Mouse (Mus musculus): ENCODE measurements around the gene Shank1. TPM values are rescaled to one million over a fixed set of nuclear protein-coding genes. Genes with fewer than 3 reads are reported as not detected.

Shank1 gene
- polyA plus RNA-seq, 1 experiment from 2014 or later: 0.39 TPM

DNA sequence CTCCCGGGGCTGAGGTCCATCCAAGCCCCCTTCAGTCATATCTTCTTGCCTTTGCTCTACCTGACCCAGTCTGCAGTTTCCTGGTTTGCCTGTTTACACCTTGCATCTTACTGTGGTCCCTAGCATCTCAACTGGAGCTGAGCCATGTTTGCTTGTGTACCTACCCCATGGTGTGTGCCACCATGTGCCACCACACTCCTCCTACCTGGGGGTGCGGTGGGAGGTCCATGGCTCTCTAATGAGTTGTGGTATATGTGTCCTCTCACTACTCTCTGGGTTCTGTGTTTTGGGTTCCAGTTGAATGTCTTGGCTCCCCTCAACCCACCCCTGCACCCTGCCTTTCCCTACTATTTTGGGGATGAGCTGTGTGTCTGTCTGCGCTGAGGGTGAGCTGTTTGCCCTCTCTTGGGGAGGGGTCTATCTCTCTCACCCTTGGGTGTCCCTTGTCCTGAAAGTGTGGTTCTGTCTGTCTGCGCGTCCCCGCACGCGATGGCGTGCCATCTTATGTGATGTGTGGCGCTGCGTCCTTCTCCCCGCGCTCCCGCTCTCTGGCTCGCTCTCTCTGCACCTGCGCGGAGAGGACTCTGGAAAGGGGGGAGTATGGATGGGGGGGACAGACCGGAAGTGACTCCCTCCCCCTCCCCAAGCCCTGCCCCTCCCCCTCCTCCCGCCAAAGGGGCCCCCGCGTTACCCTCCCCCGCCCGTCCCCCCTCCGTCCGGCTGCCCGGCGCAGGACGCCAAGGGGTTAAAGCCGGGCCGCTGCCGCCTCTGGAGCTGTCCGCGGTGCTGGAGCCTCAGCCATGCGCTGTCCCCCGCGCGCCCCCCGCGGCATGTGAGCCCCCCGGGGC, 25.2 kb downstream of the Shank1 start:
- Histone ChIP-seq H3K4me2 (replicated peaks; ENCODE audit: low read depth) (peak overlapping the region; percentile 54), H3K4me1 (replicated peaks; ENCODE audit: control insufficient read depth, insufficient read depth, low read length) (no peaks in the 10 kb centered on the region), H3K9me3 (ENCODE audit: control insufficient read depth) (no peaks in the 10 kb centered on the region), H3K9ac (ENCODE audit: low read depth, low read length) (no peak overlapping the region), H3K27me3 (replicated peaks; ENCODE audit: control insufficient read depth, insufficient read depth, low read length) (peaks cover 53% of the 10 kb centered on the region), H3K36me3 (ENCODE audit: control insufficient read depth, insufficient read depth) (no peaks in the 10 kb centered on the region), H3K27ac (ENCODE audit: low read depth, low read length) (no peak overlapping the region), H3K4me3 (ENCODE audit: low read depth, low read length) (peak overlapping the region; percentile 20; the same call in 1 of the 2 replicates)
- no peak for TF ChIP-seq CTCF (IDR thresholded peaks at IDR 0.05; ENCODE audit: low read depth)
- WGBS: 6% methylated on average over 20 of the region's 40 CpGs
- ATAC-seq: 0 out of 2 replicates have a peak, but pooled peaks have one; percentile 16

DNA sequence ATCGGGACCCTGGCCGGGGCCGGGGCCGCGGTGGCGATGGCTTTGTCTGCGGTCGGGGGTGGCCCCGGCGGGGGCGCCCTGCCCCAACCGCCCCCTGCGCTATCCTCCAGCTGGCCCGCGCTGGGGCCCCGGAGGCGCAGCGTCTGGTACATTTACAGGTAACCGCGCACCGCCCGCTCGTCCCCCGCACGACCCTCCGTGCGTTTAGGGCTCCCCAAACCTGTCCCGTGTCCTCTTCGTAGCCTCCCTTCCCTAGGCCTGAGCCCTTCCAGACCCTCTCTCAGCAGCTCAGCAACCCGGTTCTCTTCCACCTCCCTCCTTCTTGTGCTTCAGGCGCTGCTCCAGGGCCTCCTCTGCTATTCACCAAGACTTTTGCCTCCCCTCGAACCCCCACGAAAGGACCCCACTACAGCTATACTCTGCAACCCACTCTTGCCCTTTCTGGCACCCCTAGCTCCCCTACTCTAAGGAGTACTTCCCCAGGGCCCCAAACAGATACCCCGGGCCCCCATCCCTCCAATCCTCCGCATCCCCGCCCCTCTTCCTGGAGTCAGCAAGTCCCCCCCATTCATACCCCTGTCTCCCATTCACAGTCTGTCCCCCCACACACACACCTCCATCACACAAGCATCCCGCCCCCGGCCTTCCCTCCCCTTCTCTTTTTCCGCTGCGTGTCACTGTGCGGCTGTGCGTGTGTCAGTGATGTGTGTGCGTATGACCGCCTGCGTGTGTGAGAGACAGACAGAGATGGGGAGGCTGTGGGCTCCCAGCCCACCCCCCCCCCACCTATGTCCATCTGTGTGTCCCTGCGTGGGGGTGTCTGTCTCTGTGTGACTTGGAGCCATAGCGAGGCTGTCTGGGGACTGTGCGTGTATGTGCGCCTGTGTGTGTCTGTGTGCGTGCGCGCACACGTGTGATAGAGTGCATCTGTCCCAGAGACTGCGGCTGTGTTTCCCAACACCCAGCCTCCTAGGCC, 26.3 kb downstream of the Shank1 start:
- H3K9me3 ChIP-seq (ENCODE audit: control insufficient read depth): no peaks in the 10 kb centered on the region
- H3K4me2 ChIP-seq (replicated peaks; ENCODE audit: low read depth): peak overlapping the region; percentile 54
- WGBS: 5% methylated on average over 51 of the region's 54 CpGs
- peak overlapping the region; percentile 20; the same call in 1 of the 2 replicates for H3K4me3 ChIP-seq (ENCODE audit: low read depth, low read length)
- no peaks in the 10 kb centered on the region for H3K4me1 ChIP-seq (replicated peaks; ENCODE audit: control insufficient read depth, insufficient read depth, low read length)
- no peak overlapping the region for H3K27ac ChIP-seq (ENCODE audit: low read depth, low read length)
- H3K9ac ChIP-seq (ENCODE audit: low read depth, low read length): no peak overlapping the region
- no peak for ATAC-seq
- no peaks in the 10 kb centered on the region for H3K36me3 ChIP-seq (ENCODE audit: control insufficient read depth, insufficient read depth)
- TF ChIP-seq CTCF (IDR thresholded peaks at IDR 0.05; ENCODE audit: low read depth): no peak
- peaks cover 53% of the 10 kb centered on the region for H3K27me3 ChIP-seq (replicated peaks; ENCODE audit: control insufficient read depth, insufficient read depth, low read length)

DNA sequence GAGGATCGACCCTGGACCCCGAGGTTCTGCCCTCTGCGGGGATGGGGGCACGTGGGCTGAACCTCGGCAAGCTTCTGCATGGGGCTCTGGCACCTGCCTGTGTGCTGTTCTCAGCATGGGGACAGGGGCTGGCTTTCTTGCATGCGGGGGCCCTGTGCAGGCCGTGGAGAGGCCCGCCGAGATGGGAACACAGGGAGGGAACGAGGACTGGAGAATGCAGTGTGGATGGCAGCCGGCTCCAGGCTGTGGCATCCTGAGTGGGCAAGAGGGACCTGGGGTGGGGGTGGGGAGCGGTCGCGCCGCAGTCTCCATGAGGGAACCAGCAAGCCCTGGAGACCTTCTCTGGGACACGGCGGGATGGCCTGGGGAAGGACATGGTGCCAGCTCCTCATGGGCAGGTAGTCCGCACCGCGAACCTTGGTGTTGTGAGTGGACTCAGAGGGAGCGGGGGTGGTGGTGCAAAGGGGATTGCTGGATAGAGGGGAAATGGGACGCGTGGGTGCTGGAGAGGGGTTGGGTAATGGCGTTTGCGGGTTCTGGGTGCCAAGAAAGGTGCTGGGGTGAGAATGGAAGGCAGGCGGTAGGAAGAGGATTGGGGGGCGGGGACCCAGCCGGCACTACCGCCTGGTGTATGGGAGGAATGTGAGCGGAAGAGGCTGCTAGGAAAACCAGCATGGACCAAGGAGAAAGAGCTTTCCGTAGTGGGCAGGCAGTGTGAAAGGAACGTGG, 27.2 kb downstream of the Shank1 start:
- H3K9me3 ChIP-seq (ENCODE audit: control insufficient read depth): no peaks in the 10 kb centered on the region
- H3K27ac ChIP-seq (ENCODE audit: low read depth, low read length): no peak overlapping the region
- H3K4me1 ChIP-seq (replicated peaks; ENCODE audit: control insufficient read depth, insufficient read depth, low read length): no peaks in the 10 kb centered on the region
- WGBS: 6% methylated on average over 32 of the region's 32 CpGs
- TF ChIP-seq CTCF (IDR thresholded peaks at IDR 0.05; ENCODE audit: low read depth): no peak
- ATAC-seq: no peak
- H3K9ac ChIP-seq (ENCODE audit: low read depth, low read length): no peak overlapping the region
- peaks cover 53% of the 10 kb centered on the region for H3K27me3 ChIP-seq (replicated peaks; ENCODE audit: control insufficient read depth, insufficient read depth, low read length)
- no peaks in the 10 kb centered on the region for H3K36me3 ChIP-seq (ENCODE audit: control insufficient read depth, insufficient read depth)
- no peak overlapping the region for H3K4me3 ChIP-seq (ENCODE audit: low read depth, low read length)
- no peak overlapping the region for H3K4me2 ChIP-seq (replicated peaks; ENCODE audit: low read depth)

DNA sequence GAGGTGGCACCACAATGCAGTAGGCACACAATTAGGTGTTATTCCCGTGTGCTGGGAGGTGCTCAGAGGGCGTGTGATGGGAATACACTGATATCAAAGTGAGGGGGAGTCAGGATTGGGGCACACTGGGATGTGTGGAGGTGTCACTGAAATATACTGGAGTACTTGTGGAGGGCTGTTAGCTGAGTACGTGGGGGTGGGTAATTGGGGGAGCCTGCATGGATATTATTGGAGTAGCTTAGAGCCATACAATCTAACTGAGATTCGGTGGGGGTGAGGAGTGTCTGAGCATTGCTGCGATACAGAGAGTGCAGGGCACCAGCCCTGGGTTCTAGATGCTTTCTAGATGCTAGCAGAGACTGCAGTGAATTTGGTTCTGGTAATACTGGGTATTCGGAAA, 30.2 kb downstream of the Shank1 start:
- H3K27me3 ChIP-seq (replicated peaks; ENCODE audit: control insufficient read depth, insufficient read depth, low read length): peaks cover 40% of the 10 kb centered on the region
- ATAC-seq: no peak
- WGBS: 56% methylated on average over 6 of the region's 6 CpGs
- TF ChIP-seq CTCF (IDR thresholded peaks at IDR 0.05; ENCODE audit: low read depth): no peak
- H3K27ac ChIP-seq (ENCODE audit: low read depth, low read length): no peak overlapping the region
- H3K4me1 ChIP-seq (replicated peaks; ENCODE audit: control insufficient read depth, insufficient read depth, low read length): no peaks in the 10 kb centered on the region
- H3K4me3 ChIP-seq (ENCODE audit: low read depth, low read length): no peak overlapping the region
- no peak overlapping the region for H3K9ac ChIP-seq (ENCODE audit: low read depth, low read length)
- H3K4me2 ChIP-seq (replicated peaks; ENCODE audit: low read depth): no peak overlapping the region
- H3K36me3 ChIP-seq (ENCODE audit: control insufficient read depth, insufficient read depth): no peaks in the 10 kb centered on the region
- no peaks in the 10 kb centered on the region for H3K9me3 ChIP-seq (ENCODE audit: control insufficient read depth)

DNA sequence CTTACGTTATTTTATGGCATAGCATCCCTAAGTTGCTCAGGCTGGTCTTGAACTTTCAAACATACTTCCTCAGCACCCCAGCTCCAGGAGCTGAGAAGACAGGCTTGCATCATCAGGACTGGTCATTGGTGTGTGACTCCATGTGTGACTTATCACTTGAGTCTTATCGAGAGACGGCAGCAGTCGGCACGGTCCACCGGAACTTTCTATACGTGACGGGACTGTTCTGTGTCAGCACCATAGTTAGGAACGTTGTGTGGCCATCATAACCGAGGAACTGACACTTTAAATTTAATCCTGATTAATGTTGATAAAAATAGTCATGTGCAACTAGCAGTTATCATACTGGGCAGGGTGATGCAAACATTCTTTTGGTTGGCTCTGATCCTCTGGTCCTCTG, 31.1 kb downstream of the Shank1 start:
- H3K9me3 ChIP-seq (ENCODE audit: control insufficient read depth): no peaks in the 10 kb centered on the region
- no peak for TF ChIP-seq CTCF (IDR thresholded peaks at IDR 0.05; ENCODE audit: low read depth)
- H3K27me3 ChIP-seq (replicated peaks; ENCODE audit: control insufficient read depth, insufficient read depth, low read length): peaks cover 31% of the 10 kb centered on the region
- no peaks in the 10 kb centered on the region for H3K4me1 ChIP-seq (replicated peaks; ENCODE audit: control insufficient read depth, insufficient read depth, low read length)
- no peak overlapping the region for H3K27ac ChIP-seq (ENCODE audit: low read depth, low read length)
- WGBS: 82% methylated on average over 10 of the region's 10 CpGs
- no peak overlapping the region for H3K4me3 ChIP-seq (ENCODE audit: low read depth, low read length)
- ATAC-seq: no peak
- no peak overlapping the region for H3K4me2 ChIP-seq (replicated peaks; ENCODE audit: low read depth)
- H3K36me3 ChIP-seq (ENCODE audit: control insufficient read depth, insufficient read depth): no peaks in the 10 kb centered on the region
- H3K9ac ChIP-seq (ENCODE audit: low read depth, low read length): no peak overlapping the region

Data from intestine, postnatal 0 days (tissue).